Mouse (Mus musculus) hindbrain, embryonic 11.5 days (tissue): ENCODE results near the gene Btbd35f15. TPM values are rescaled to one million over a fixed set of nuclear protein-coding genes. Genes with fewer than 3 reads are reported as not detected.
"Not testable (repeated sequence)": the region's sequence is repeated elsewhere in the genome, so short reads cannot be mapped to it uniquely, and the experiment has no call there.

ENCODE experiments used
- ATAC-seq: fragments of 200-750 bp; cut with Nextera tagmentation; 2 replicates; pipeline ENCODE4 v1.8.0; 2017; ENCODE audit warnings: mild to moderate bottlenecking, moderate TSS enrichment, moderate library complexity; ENCODE audit not compliant: low FRiP score
- DNase-seq: peaks from one replicate; pipeline ENCODE4 v3.0.0-alpha.2; 2015; ENCODE audit warnings: low spot score
- H3K27ac ChIP-seq: fragments of 300-500 bp; sonication (generic); 2 replicates; pipeline ENCODE4 v1.5.1; 2014; ENCODE audit warnings: mild to moderate bottlenecking, low read depth, low read length
- H3K27me3 ChIP-seq: fragments of 300-500 bp; sonication (generic); 2 replicates; pipeline ENCODE4 v1.6.1; 2014; ENCODE audit warnings: mild to moderate bottlenecking, low read length, moderate library complexity, mixed read lengths; ENCODE audit not compliant: control insufficient read depth, insufficient read depth
- H3K36me3 ChIP-seq: fragments of 300-500 bp; sonication (generic); 2 replicates; pipeline ENCODE4 v1.6.1; 2014; ENCODE audit warnings: mild to moderate bottlenecking, low read length, moderate library complexity, mixed read lengths; ENCODE audit not compliant: control insufficient read depth, insufficient read depth
- H3K4me1 ChIP-seq: fragments of 300-500 bp; sonication (generic); replicated peaks from 2 replicates; pipeline ENCODE4 v1.6.1; 2014; ENCODE audit warnings: low read length, mixed read lengths; ENCODE audit not compliant: control insufficient read depth, insufficient read depth
- H3K4me2 ChIP-seq: fragments of 300-500 bp; sonication (generic); replicated peaks from 2 replicates; pipeline ENCODE4 v1.6.1; 2014; ENCODE audit warnings: mild to moderate bottlenecking, low read depth, low read length
- H3K4me3 ChIP-seq: fragments of 300-500 bp; sonication (generic); 2 replicates; pipeline ENCODE4 v1.5.1; 2014; ENCODE audit warnings: low read depth, low read length
- H3K9ac ChIP-seq: fragments of 300-500 bp; sonication (generic); 2 replicates; pipeline ENCODE4 v1.6.1; 2014; ENCODE audit warnings: low read depth, low read length
- H3K9me3 ChIP-seq: fragments of 300-500 bp; sonication (generic); 2 replicates; pipeline ENCODE4 v1.6.1; 2016; ENCODE audit warnings: low read length; ENCODE audit not compliant: control insufficient read depth
- WGBS: fragments of 180-500 bp; shearing (Covaris S2); extraction: QIAGEN DNeasy Blood & Tissue Kit; methylation state at CpG from one replicate; pipeline ENCODE4 v1.1.7; 2014; 5-methylcytosine and 5-hydroxymethylcytosine counted together
- polyA plus RNA-seq: library from polyadenylated mRNA; unstranded; fragments of >200 nt; fragmentation: Nextera tagmentation; extraction: Ambion mirVana; gene quantifications from 2 replicates; pipeline ENCODE4 v1.2.1, GENCODE M21; 2014

The Btbd35f15 gene
- polyA plus RNA-seq = not detected in 2 replicates

DNA sequence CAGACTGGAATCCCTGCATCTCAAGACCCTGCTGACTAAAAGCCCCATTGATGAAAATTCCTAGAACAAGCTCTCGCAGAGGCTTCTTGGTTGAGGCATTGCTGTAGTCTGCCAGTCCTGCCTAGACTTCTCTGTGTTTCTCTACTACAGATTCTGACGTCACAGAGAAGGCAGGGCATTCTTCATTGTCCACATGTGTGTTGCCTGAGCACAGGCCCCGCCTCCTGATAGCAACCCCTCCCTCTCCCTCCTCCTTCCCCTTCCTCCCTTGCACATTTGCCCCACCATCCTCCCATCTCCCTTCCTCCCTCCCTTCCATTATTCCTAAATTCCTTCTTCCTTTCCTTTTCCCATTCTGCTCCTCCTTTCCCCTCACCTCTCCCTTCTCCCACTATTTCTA lies at the start of gene Btbd35f15:
Gene Btbd35f15, minus strand, starts transcription at position 101 of the 400 bp plus-strand sequence.
- ATAC-seq, H3K9ac ChIP-seq, H3K36me3 ChIP-seq, H3K4me2 ChIP-seq, H3K27ac ChIP-seq, H3K27me3 ChIP-seq, H3K9me3 ChIP-seq, H3K4me1 ChIP-seq, H3K4me3 ChIP-seq, DNase-seq: not testable (repeated sequence)
- no CpG with 5 or more reads among the region's 3 CpGs for WGBS

Other genes starting within 250 kb of the Btbd35f15 start
- gene Btbd35f13, start 79.9 kb upstream of the Btbd35f15 start, polyA plus RNA-seq = not detected in 2 replicates
- gene Btbd35f14, start 125.0 kb upstream of the Btbd35f15 start, polyA plus RNA-seq = not detected in 2 replicates